Mouse (Mus musculus): ENCODE measurements at regions not wholly inside any gene's neighbourhood (a gene's known extent, or its start where the extent isn't known, plus 50 kb on each side); places are given as distances from the start of the nearest gene placed in this dataset.

DNA sequence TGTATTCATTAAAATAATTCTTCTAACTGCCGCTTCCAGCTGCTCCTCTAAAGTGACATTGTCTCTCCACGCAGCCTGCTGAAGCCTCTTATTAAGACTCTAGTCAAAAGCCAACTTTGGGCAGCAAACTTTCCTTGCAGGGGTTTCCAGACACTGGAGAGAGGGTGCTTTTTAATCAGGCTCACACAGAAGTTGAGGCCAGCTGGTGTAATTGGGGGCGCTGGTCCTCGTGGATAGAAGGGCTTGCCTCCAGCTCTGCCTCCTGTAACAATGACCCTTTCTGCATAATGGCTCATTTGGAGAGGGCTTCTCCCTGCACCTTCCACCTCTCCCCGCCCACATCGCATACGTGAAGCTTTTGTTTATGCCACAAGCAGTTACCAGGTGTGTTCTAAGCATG, 82.8 kb upstream of the Vps8 start:
- Histone ChIP-seq H3K27me3 (ENCODE audit: control insufficient read depth, insufficient read depth, insufficient read length) (no peaks in the 10 kb centered on the region), H3K79me2 (ENCODE audit: control insufficient read depth, insufficient read depth) (no peaks in the 10 kb centered on the region), H3K4me3 (no peak overlapping the region), H3ac (ENCODE audit: control insufficient read depth, insufficient read length) (no peak overlapping the region), H3K36me3 (ENCODE audit: control insufficient read depth, insufficient read depth) (no peaks in the 10 kb centered on the region), H3K4me2 (ENCODE audit: low read depth) (peak overlapping the region; percentile 93)
- TF ChIP-seq TCF12 (IDR thresholded peaks at IDR 0.05; ENCODE audit: insufficient read depth, poor library complexity, severe bottlenecking) (no peak), POLR2A (IDR thresholded peaks at IDR 0.05; ENCODE audit: insufficient read length, low read depth) (no peak), MYOG (IDR thresholded peaks at IDR 0.05; ENCODE audit: control insufficient read depth in 1 of 3, insufficient read depth in 1 of 3, insufficient read length in 2 of 3, low read depth in 2 of 3) (no peak), MAX (IDR thresholded peaks at IDR 0.05; ENCODE audit: low read depth) (no peak)

GRCm38 (mm10) chr16:21349869-21350268, 73.0 kb upstream of the Vps8 start:
- Histone ChIP-seq H3K27me3 (ENCODE audit: control insufficient read depth, insufficient read depth, insufficient read length) (no peaks in the 10 kb centered on the region), H3K4me3 (no peak overlapping the region), H3K79me2 (ENCODE audit: control insufficient read depth, insufficient read depth) (no peaks in the 10 kb centered on the region), H3ac (ENCODE audit: control insufficient read depth, insufficient read length) (no peak overlapping the region), H3K36me3 (ENCODE audit: control insufficient read depth, insufficient read depth) (no peaks in the 10 kb centered on the region), H3K4me2 (ENCODE audit: low read depth) (no peak overlapping the region)
- TF ChIP-seq MYOG (IDR thresholded peaks at IDR 0.05; ENCODE audit: control insufficient read depth in 1 of 3, insufficient read depth in 1 of 3, insufficient read length in 2 of 3, low read depth in 2 of 3) (no peak), CEBPB (IDR thresholded peaks at IDR 0.05; ENCODE audit: insufficient read depth, poor library complexity, severe bottlenecking) (no peak), MAX (IDR thresholded peaks at IDR 0.05; ENCODE audit: low read depth) (no peak), TCF12 (IDR thresholded peaks at IDR 0.05; ENCODE audit: insufficient read depth, poor library complexity, severe bottlenecking) (no peak)

DNA sequence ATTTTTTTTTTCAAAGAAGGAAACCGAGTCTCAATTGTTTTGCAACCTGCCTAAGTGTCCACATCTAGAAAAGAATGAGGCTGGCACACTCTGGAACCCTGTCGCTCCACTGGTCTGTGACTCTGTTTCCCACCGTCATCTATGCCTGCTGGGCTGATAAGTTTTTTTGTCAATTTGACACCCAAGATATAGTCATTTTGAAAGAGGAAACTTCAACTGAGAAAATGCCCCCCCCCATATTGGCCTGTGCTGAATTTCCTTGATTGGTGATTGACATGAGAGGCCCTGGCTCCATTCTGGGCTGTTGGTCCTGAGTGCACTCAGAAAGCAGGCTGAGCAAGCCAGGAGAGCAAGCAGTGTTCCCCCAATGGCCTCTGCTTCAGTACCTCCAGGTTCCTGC, 71.6 kb upstream of the Vps8 start:
- no peaks in the 10 kb centered on the region for H3K79me2 ChIP-seq (ENCODE audit: control insufficient read depth, insufficient read depth)
- TF ChIP-seq REST (IDR thresholded peaks at IDR 0.05; ENCODE audit: insufficient read depth, insufficient read length): no peak
- no peak for TF ChIP-seq POLR2A (IDR thresholded peaks at IDR 0.05; ENCODE audit: insufficient read length, low read depth)
- TF ChIP-seq MYOD1 (IDR thresholded peaks at IDR 0.05; ENCODE audit: control insufficient read depth in 1 of 3, insufficient read length in 2 of 3, low read depth in 2 of 3): no peak
- TF ChIP-seq USF1 (IDR thresholded peaks at IDR 0.05; ENCODE audit: low read depth): no peak
- TF ChIP-seq TCF12 (IDR thresholded peaks at IDR 0.05; ENCODE audit: insufficient read depth, poor library complexity, severe bottlenecking): no peak
- no peak for TF ChIP-seq POLR2AphosphoS2 (IDR thresholded peaks at IDR 0.05; ENCODE audit: insufficient read length, low read depth)
- no peak for TF ChIP-seq MYOG (IDR thresholded peaks at IDR 0.05; ENCODE audit: control insufficient read depth in 1 of 3, insufficient read depth in 1 of 3, insufficient read length in 2 of 3, low read depth in 2 of 3)
- no peak for TF ChIP-seq E2F4 (IDR thresholded peaks at IDR 0.05; ENCODE audit: insufficient read depth)
- no peak overlapping the region for H3ac ChIP-seq (ENCODE audit: control insufficient read depth, insufficient read length)
- no peaks in the 10 kb centered on the region for H3K27me3 ChIP-seq (ENCODE audit: control insufficient read depth, insufficient read depth, insufficient read length)
- H3K4me3 ChIP-seq: no peak overlapping the region
- H3K4me2 ChIP-seq (ENCODE audit: low read depth): no peak overlapping the region
- H3K36me3 ChIP-seq (ENCODE audit: control insufficient read depth, insufficient read depth): no peaks in the 10 kb centered on the region

- Histone ChIP-seq H3K27me3 (ENCODE audit: control insufficient read depth, insufficient read depth, insufficient read length) (no peaks in the 10 kb centered on the region), H3K36me3 (ENCODE audit: control insufficient read depth, insufficient read depth) (no peaks in the 10 kb centered on the region)
Observed at GRCm38 (mm10) chr16:21353111-21353510, 69.8 kb upstream of the Vps8 start.

DNA sequence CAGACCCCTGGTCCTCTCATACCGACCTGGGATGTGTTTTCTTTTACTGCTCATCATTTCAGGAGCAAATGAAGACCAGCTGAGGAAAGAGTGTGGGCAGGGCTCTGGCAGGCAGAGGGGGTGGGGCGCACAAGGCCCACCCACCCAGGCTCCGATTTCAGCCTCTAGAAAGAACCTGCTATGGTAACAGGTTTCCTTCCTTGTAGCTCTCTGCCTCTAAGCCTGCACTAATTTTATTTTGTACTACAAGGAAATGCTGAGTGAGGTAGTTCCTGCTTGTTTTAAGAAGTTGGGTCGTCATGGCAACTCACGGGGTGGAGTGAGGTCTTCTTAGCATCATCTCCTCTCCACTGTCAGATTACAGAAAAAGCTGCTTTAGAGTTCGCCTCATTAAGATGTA, 69.4 kb upstream of the Vps8 start:
- no peak overlapping the region for H3K4me3 ChIP-seq
- no peaks in the 10 kb centered on the region for H3K27me3 ChIP-seq (ENCODE audit: control insufficient read depth, insufficient read depth, insufficient read length)
- H3ac ChIP-seq (ENCODE audit: control insufficient read depth, insufficient read length): no peak overlapping the region
- H3K4me2 ChIP-seq (ENCODE audit: low read depth): peak overlapping the region; percentile 67
- H3K36me3 ChIP-seq (ENCODE audit: control insufficient read depth, insufficient read depth): no peaks in the 10 kb centered on the region
- TF ChIP-seq SRF (IDR thresholded peaks at IDR 0.05; ENCODE audit: control insufficient read depth, insufficient read length, low read depth) (no peak), REST (IDR thresholded peaks at IDR 0.05; ENCODE audit: insufficient read depth, insufficient read length) (no peak), MYOD1 (IDR thresholded peaks at IDR 0.05; ENCODE audit: control insufficient read depth in 1 of 3, insufficient read length in 2 of 3, low read depth in 2 of 3) (no peak), MAX (IDR thresholded peaks at IDR 0.05; ENCODE audit: low read depth) (no peak), TCF3 (IDR thresholded peaks at IDR 0.05; ENCODE audit: insufficient read length, low read depth) (no peak), TCF12 (IDR thresholded peaks at IDR 0.05; ENCODE audit: insufficient read depth, poor library complexity, severe bottlenecking) (no peak)
- H3K79me2 ChIP-seq (ENCODE audit: control insufficient read depth, insufficient read depth): no peaks in the 10 kb centered on the region

More at GRCm38 (mm10) chr16:21353111-21353510, 69.8 kb upstream of the Vps8 start:
- TF ChIP-seq POLR2A (IDR thresholded peaks at IDR 0.05; ENCODE audit: insufficient read length, low read depth): no peak
- no peak for TF ChIP-seq MYOD1 (IDR thresholded peaks at IDR 0.05; ENCODE audit: control insufficient read depth in 1 of 3, insufficient read length in 2 of 3, low read depth in 2 of 3)
- TF ChIP-seq MYOG (IDR thresholded peaks at IDR 0.05; ENCODE audit: control insufficient read depth in 1 of 3, insufficient read depth in 1 of 3, insufficient read length in 2 of 3, low read depth in 2 of 3): no peak
- TF ChIP-seq REST (IDR thresholded peaks at IDR 0.05; ENCODE audit: insufficient read depth, insufficient read length): no peak
- no peak for TF ChIP-seq E2F4 (IDR thresholded peaks at IDR 0.05; ENCODE audit: insufficient read depth)
- TF ChIP-seq SRF (IDR thresholded peaks at IDR 0.05; ENCODE audit: control insufficient read depth, insufficient read length, low read depth): no peak
- TF ChIP-seq MAX (IDR thresholded peaks at IDR 0.05; ENCODE audit: low read depth): no peak
- TF ChIP-seq TCF12 (IDR thresholded peaks at IDR 0.05; ENCODE audit: insufficient read depth, poor library complexity, severe bottlenecking): no peak
- TF ChIP-seq TCF3 (IDR thresholded peaks at IDR 0.05; ENCODE audit: insufficient read length, low read depth): no peak
- TF ChIP-seq USF1 (IDR thresholded peaks at IDR 0.05; ENCODE audit: low read depth): no peak
- H3K4me2 ChIP-seq (ENCODE audit: low read depth): peak overlapping the region; percentile 67
- no peak overlapping the region for H3K4me3 ChIP-seq
- no peak overlapping the region for H3ac ChIP-seq (ENCODE audit: control insufficient read depth, insufficient read length)
- no peaks in the 10 kb centered on the region for H3K79me2 ChIP-seq (ENCODE audit: control insufficient read depth, insufficient read depth)

All from myocyte (in vitro differentiated cells).